Mouse (Mus musculus): Measurements from ENCODE around the gene Sp3.

GRCm38 (mm10) chr2:72911527-72911926 lies 68.7 kb downstream of the Sp3 start:
- TF ChIP-seq GATA1 (IDR thresholded peaks at IDR 0.05; ENCODE audit: borderline replicate concordance, low read length) (no peak), CTCF (IDR thresholded peaks at IDR 0.05; ENCODE audit: low read depth, low read length) (no peak)

Measured in G1E (cell line).